Mouse (Mus musculus): ENCODE results near the gene Cntn2. TPM values are rescaled to one million over a fixed set of nuclear protein-coding genes. Genes with fewer than 3 reads are reported as not detected.
A peak's percentile ranks its signal among the peaks of the same experiment; 100 is the strongest.

Cntn2 gene
- polyA plus RNA-seq, 1 experiment from 2014 or later = 83.8 TPM

- peaks cover 22% of the 10 kb centered on the region for H3K4me1 ChIP-seq
- ATAC-seq (ENCODE audit: low FRiP score) = no peak
- WGBS = 91% methylated on average over 8 of the region's 8 CpGs
- H3K27ac ChIP-seq = no peak overlapping the region
- no peak overlapping the region for H3K9ac ChIP-seq
- no peaks in the 10 kb centered on the region for H3K9me3 ChIP-seq (replicated peaks)
- no peaks in the 10 kb centered on the region for H3K27me3 ChIP-seq
- no peak overlapping the region for H3K4me3 ChIP-seq
- H3K4me2 ChIP-seq (replicated peaks) = no peak overlapping the region
- H3K36me3 ChIP-seq = peaks cover 21% of the 10 kb centered on the region
Measured at GRCm38 (mm10) chr1:132570906-132571305, 27.9 kb upstream of the Cntn2 start.

GRCm38 (mm10) chr1:132570068-132570780, 27.2 kb upstream of the Cntn2 start:
- Histone ChIP-seq H3K4me3 (no peak overlapping the region), H3K4me2 (replicated peaks) (no peak overlapping the region), H3K27me3 (no peaks in the 10 kb centered on the region), H3K27ac (peak overlapping the region; percentile 23; the same call in 1 of the 2 replicates), H3K4me1 (peaks cover 22% of the 10 kb centered on the region), H3K36me3 (peaks cover 18% of the 10 kb centered on the region), H3K9ac (no peak overlapping the region), H3K9me3 (replicated peaks) (no peaks in the 10 kb centered on the region)
- 91% methylated on average over 15 of the region's 15 CpGs for WGBS
- no peak for ATAC-seq (ENCODE audit: low FRiP score)

- ATAC-seq (ENCODE audit: low FRiP score) = no peak
- 68% methylated on average over 9 of the region's 9 CpGs for WGBS
- Histone ChIP-seq H3K4me3 (no peak overlapping the region), H3K9ac (no peak overlapping the region), H3K36me3 (peaks cover 18% of the 10 kb centered on the region), H3K4me1 (peaks cover 22% of the 10 kb centered on the region), H3K27ac (peak overlapping the region; percentile 36; the same call in 1 of the 2 replicates), H3K9me3 (replicated peaks) (no peaks in the 10 kb centered on the region), H3K27me3 (no peaks in the 10 kb centered on the region), H3K4me2 (replicated peaks) (no peak overlapping the region)
Measured at GRCm38 (mm10) chr1:132569516-132569915, 26.5 kb upstream of the Cntn2 start.

- H3K4me1 ChIP-seq = peaks cover 19% of the 10 kb centered on the region
- H3K4me3 ChIP-seq = no peak overlapping the region
- no peak overlapping the region for H3K4me2 ChIP-seq (replicated peaks)
- peaks cover 13% of the 10 kb centered on the region for H3K36me3 ChIP-seq
- no peaks in the 10 kb centered on the region for H3K27me3 ChIP-seq
- no peak overlapping the region for H3K27ac ChIP-seq
- no peak overlapping the region for H3K9ac ChIP-seq
- WGBS = 80% methylated on average over 11 of the region's 11 CpGs
- no peak for ATAC-seq (ENCODE audit: low FRiP score)
- no peaks in the 10 kb centered on the region for H3K9me3 ChIP-seq (replicated peaks)
Measured at GRCm38 (mm10) chr1:132567336-132568125, 24.5 kb upstream of the Cntn2 start.

- no peak overlapping the region for H3K4me2 ChIP-seq (replicated peaks)
- no peaks in the 10 kb centered on the region for H3K9me3 ChIP-seq (replicated peaks)
- H3K4me1 ChIP-seq = peaks cover 36% of the 10 kb centered on the region
- no peak overlapping the region for H3K4me3 ChIP-seq
- H3K36me3 ChIP-seq = peaks cover 8% of the 10 kb centered on the region; the same call in 1 of the 2 replicates
- H3K9ac ChIP-seq = no peak overlapping the region
- no peaks in the 10 kb centered on the region for H3K27me3 ChIP-seq
- 76% methylated on average over 7 of the region's 7 CpGs for WGBS
- ATAC-seq (ENCODE audit: low FRiP score) = no peak
- H3K27ac ChIP-seq = 0 out of 2 replicates have a peak overlapping the region, but pooled peaks have one; percentile 17
Measured at GRCm38 (mm10) chr1:132565766-132566165, 22.7 kb upstream of the Cntn2 start.

- Histone ChIP-seq H3K4me1 (peaks cover 41% of the 10 kb centered on the region), H3K27me3 (no peaks in the 10 kb centered on the region), H3K4me3 (no peak overlapping the region), H3K9me3 (replicated peaks) (no peaks in the 10 kb centered on the region), H3K27ac (no peak overlapping the region), H3K36me3 (0 out of 2 replicates have a peak, but pooled peaks cover 4% of the 10 kb centered on the region), H3K4me2 (replicated peaks) (no peak overlapping the region), H3K9ac (no peak overlapping the region)
- WGBS = 31% methylated on average over 6 of the region's 6 CpGs
- no peak for ATAC-seq (ENCODE audit: low FRiP score)
Measured at GRCm38 (mm10) chr1:132564946-132565345, 21.9 kb upstream of the Cntn2 start.

- Histone ChIP-seq H3K9me3 (replicated peaks) (no peaks in the 10 kb centered on the region), H3K27ac (peak overlapping the region; percentile 88), H3K9ac (no peak overlapping the region), H3K4me1 (peaks cover 62% of the 10 kb centered on the region), H3K4me3 (no peak overlapping the region), H3K4me2 (replicated peaks) (no peak overlapping the region), H3K36me3 (no peaks in the 10 kb centered on the region), H3K27me3 (no peaks in the 10 kb centered on the region)
- 20% methylated on average over 10 of the region's 10 CpGs for WGBS
- ATAC-seq (ENCODE audit: low FRiP score) = peak; percentile 76
Measured at GRCm38 (mm10) chr1:132562337-132562795, 19.3 kb upstream of the Cntn2 start.

GRCm38 (mm10) chr1:132560907-132561700, 18.0 kb upstream of the Cntn2 start:
- Histone ChIP-seq H3K9me3 (replicated peaks) (no peaks in the 10 kb centered on the region), H3K27ac (peak overlapping the region; percentile 88), H3K4me1 (peaks cover 60% of the 10 kb centered on the region), H3K4me2 (replicated peaks) (no peak overlapping the region), H3K36me3 (no peaks in the 10 kb centered on the region), H3K4me3 (no peak overlapping the region), H3K9ac (no peak overlapping the region), H3K27me3 (no peaks in the 10 kb centered on the region)
- WGBS = 63% methylated on average over 8 of the region's 8 CpGs
- no peak for ATAC-seq (ENCODE audit: low FRiP score)

GRCm38 (mm10) chr1:132559045-132559444, 16.0 kb upstream of the Cntn2 start:
- Histone ChIP-seq H3K9me3 (replicated peaks) (no peaks in the 10 kb centered on the region), H3K4me2 (replicated peaks) (peak overlapping the region; percentile 14; the same call in 1 of the 2 replicates), H3K36me3 (no peaks in the 10 kb centered on the region), H3K27ac (peak overlapping the region; percentile 88), H3K27me3 (no peaks in the 10 kb centered on the region), H3K9ac (no peak overlapping the region), H3K4me1 (peaks cover 60% of the 10 kb centered on the region), H3K4me3 (no peak overlapping the region)
- ATAC-seq (ENCODE audit: low FRiP score) = peak; percentile 49
- WGBS = 4% methylated on average over 6 of the region's 6 CpGs

GRCm38 (mm10) chr1:132557901-132558631, 15.0 kb upstream of the Cntn2 start:
- Histone ChIP-seq H3K4me1 (peaks cover 60% of the 10 kb centered on the region), H3K27me3 (no peaks in the 10 kb centered on the region), H3K27ac (peak overlapping the region; percentile 88), H3K9me3 (replicated peaks) (no peaks in the 10 kb centered on the region), H3K4me2 (replicated peaks) (no peak overlapping the region), H3K4me3 (no peak overlapping the region), H3K9ac (no peak overlapping the region), H3K36me3 (no peaks in the 10 kb centered on the region)
- WGBS = 17% methylated on average over 9 of the region's 9 CpGs
- peak; percentile 59 for ATAC-seq (ENCODE audit: low FRiP score)

- ATAC-seq (ENCODE audit: low FRiP score) = no peak
- H3K36me3 ChIP-seq = no peaks in the 10 kb centered on the region
- WGBS = 67% methylated on average over 8 of the region's 8 CpGs
- H3K9ac ChIP-seq = no peak overlapping the region
- H3K9me3 ChIP-seq (replicated peaks) = no peaks in the 10 kb centered on the region
- no peak overlapping the region for H3K4me2 ChIP-seq (replicated peaks)
- no peak overlapping the region for H3K4me3 ChIP-seq
- no peak overlapping the region for H3K27ac ChIP-seq
- peaks cover 42% of the 10 kb centered on the region for H3K4me1 ChIP-seq
- H3K27me3 ChIP-seq = peaks cover 57% of the 10 kb centered on the region
Measured at GRCm38 (mm10) chr1:132543789-132544188, 733 bp upstream of the Cntn2 start.
